Comparison of ENCODE assay signal across 16 mouse cellular contexts in genomic region chr6:121262004-121262403, GRCm38 (mm10). TPM values are rescaled to one million over a fixed set of nuclear protein-coding genes. Genes with fewer than 3 reads are reported as not detected.
DNase-seq lines count a peak whose midpoint lies in the region; ATAC-seq and TF ChIP-seq lines count a peak whose summit lies in the region.
"Had no signal": no experiment of that assay in that cellular context is flagged by ENCODE, and none has a peak within 500 bp of the region (broad histone marks: within the 10 kb centered on the region; RNA-seq: fewer than 3 reads in every experiment).

No protein-coding gene starts in this region.

- no peak overlapping the region for H3K9ac ChIP-seq in embryonic facial prominence, embryonic 14.5 days (ENCODE audit: low read depth, low read length)
- no peak overlapping the region for H3K9ac ChIP-seq in CH12.LX (ENCODE audit: insufficient read depth, low read depth)
- H3K9ac ChIP-seq in midbrain, embryonic 14.5 days (replicated peaks; ENCODE audit: low read length): no peak overlapping the region

- H3K4me2 ChIP-seq in embryonic facial prominence, embryonic 14.5 days (ENCODE audit: low read depth, low read length): no peak overlapping the region
- peak overlapping the region; percentile 45 for H3K4me2 ChIP-seq in CH12.LX (ENCODE audit: insufficient read depth, low read depth, poor library complexity, severe bottlenecking)
- H3K4me2 ChIP-seq in midbrain, embryonic 14.5 days (ENCODE audit: low read length): no peak overlapping the region

- no peak for TF ChIP-seq CTCF in CH12.LX (conservative IDR thresholded peaks at IDR 0.05 in 1 of 2, IDR thresholded peaks at IDR 0.05 in 1 of 2; ENCODE audit: low read depth in 2 of 2, low read length in 2 of 2)

- peak; percentile 32 for DNase-seq in embryonic facial prominence, embryonic 14.5 days (ENCODE audit: low spot score)
- DNase-seq in embryonic facial prominence, embryonic 10.5 days (ENCODE audit: low spot score): no peak
- DNase-seq in CH12.LX (ENCODE audit: extremely low read depth): no peak
- no peak for DNase-seq in midbrain, embryonic 14.5 days
- DNase-seq: adrenal gland, postnatal 10 days; adrenal gland, postnatal 14 days; adrenal gland, postnatal 25 days; cerebellum, adult 11 months; cerebellum, adult 11-12 months; cerebellum, adult 18-20 months; cerebellum, adult 2 months had no signal

- no peak for TF ChIP-seq RAD21 in CH12.LX (IDR thresholded peaks at IDR 0.05; ENCODE audit: low read depth, low read length)

- no peak overlapping the region for H3K4me3 ChIP-seq in embryonic facial prominence, embryonic 14.5 days (ENCODE audit: low read depth, low read length)
- H3K4me3 ChIP-seq in embryonic facial prominence, embryonic 10.5 days: no peak overlapping the region
- H3K4me3 ChIP-seq in CH12.LX (replicated peaks in 1 of 3; ENCODE audit: low read depth in 2 of 3, low read length in 2 of 3, poor library complexity in 1 of 3): no peak overlapping the region
- no peak overlapping the region for H3K4me3 ChIP-seq in midbrain, embryonic 14.5 days (replicated peaks; ENCODE audit: low read depth, low read length)

- in situ Hi-C loops in CH12.LX (cut with MboI; ENCODE audit: low pct_ligation_motif_present, low pct_unique_long_range_greater_than_20kb, low sequenced_read_pairs): no loop called here

- no peaks in the 10 kb centered on the region for H3K4me1 ChIP-seq in embryonic facial prominence, embryonic 14.5 days (ENCODE audit: control insufficient read depth, insufficient read depth, low read length)
- no peaks in the 10 kb centered on the region for H3K4me1 ChIP-seq in embryonic facial prominence, embryonic 10.5 days
- H3K4me1 ChIP-seq in CH12.LX (ENCODE audit: control insufficient read depth in 1 of 2, insufficient read depth in 2 of 2): peaks cover 7 to 23% of the 10 kb centered on the region in 2 experiments
- H3K4me1 ChIP-seq in midbrain, embryonic 14.5 days (ENCODE audit: control insufficient read depth, insufficient read depth, low read length): no peaks in the 10 kb centered on the region

- dilution Hi-C loops in CH12.LX (cut with MboI; ENCODE audit: extremely low pct_ligation_motif_present, extremely low pct_unique_long_range_greater_than_20kb, low sequenced_read_pairs): no loop called here

- no peaks in the 10 kb centered on the region for H3K27me3 ChIP-seq in embryonic facial prominence, embryonic 14.5 days (replicated peaks; ENCODE audit: control insufficient read depth, insufficient read depth, low read length)
- H3K27me3 ChIP-seq in embryonic facial prominence, embryonic 10.5 days (replicated peaks; ENCODE audit: low read depth, poor library complexity, severe bottlenecking): no peaks in the 10 kb centered on the region
- no peaks in the 10 kb centered on the region for H3K27me3 ChIP-seq in CH12.LX (replicated peaks)
- no peaks in the 10 kb centered on the region for H3K27me3 ChIP-seq in midbrain, embryonic 14.5 days (ENCODE audit: control insufficient read depth, insufficient read depth, low read length)
- H3K27me3 ChIP-seq: Patski had no signal

- no peak for TF ChIP-seq POLR2A in CH12.LX (IDR thresholded peaks at IDR 0.05; ENCODE audit: low read depth, low read length)

- TF ChIP-seq EP300 in CH12.LX (IDR thresholded peaks at IDR 0.05; ENCODE audit: low read length): 0 out of 2 replicates have a peak, but pooled peaks have one; percentile 29

- H3K79me2 ChIP-seq in CH12.LX (replicated peaks; ENCODE audit: control insufficient read depth, extremely low read depth, insufficient read depth, poor library complexity, severe bottlenecking): no peaks in the 10 kb centered on the region

- no peak overlapping the region for H3K27ac ChIP-seq in embryonic facial prominence, embryonic 14.5 days (replicated peaks; ENCODE audit: low read depth, low read length)
- no peak overlapping the region for H3K27ac ChIP-seq in embryonic facial prominence, embryonic 10.5 days (replicated peaks)
- no peak overlapping the region for H3K27ac ChIP-seq in CH12.LX (ENCODE audit: insufficient read depth, low read depth)
- no peak overlapping the region for H3K27ac ChIP-seq in midbrain, embryonic 14.5 days (replicated peaks; ENCODE audit: low read depth, low read length)

- WGBS in embryonic facial prominence, embryonic 14.5 days: 86% methylated on average over 10 of the region's 10 CpGs
- 89% methylated on average over 10 of the region's 10 CpGs for WGBS in embryonic facial prominence, embryonic 10.5 days
- 93% methylated on average over 10 of the region's 10 CpGs for WGBS in midbrain, embryonic 14.5 days

- no peak for ATAC-seq in embryonic facial prominence, embryonic 14.5 days (ENCODE audit: low read depth)
- ATAC-seq in midbrain, embryonic 14.5 days (ENCODE audit: low FRiP score, low TSS enrichment): no peak
- ATAC-seq: activated CD4-positive, CD25-positive, alpha-beta regulatory T cell, adult 4 months; CD4-positive, CD25-positive, alpha-beta regulatory T cell, adult 4 months; Patski had no signal

- H3K36me3 ChIP-seq in embryonic facial prominence, embryonic 14.5 days (ENCODE audit: control insufficient read depth, insufficient read depth, low read length): no peaks in the 10 kb centered on the region
- no peaks in the 10 kb centered on the region for H3K36me3 ChIP-seq in embryonic facial prominence, embryonic 10.5 days (replicated peaks)
- peaks cover 0 to 29% of the 10 kb centered on the region in 2 experiments for H3K36me3 ChIP-seq in CH12.LX (replicated peaks in 1 of 2; ENCODE audit: control insufficient read depth in 1 of 2, insufficient read depth in 1 of 2, low read length in 1 of 2)
- no peaks in the 10 kb centered on the region for H3K36me3 ChIP-seq in midbrain, embryonic 14.5 days (ENCODE audit: control insufficient read depth, insufficient read depth, low read length)

- H3K9me3 ChIP-seq in embryonic facial prominence, embryonic 14.5 days (ENCODE audit: control insufficient read depth, low read length): peaks cover 5% of the 10 kb centered on the region; the same call in 1 of the 2 replicates
- H3K9me3 ChIP-seq in embryonic facial prominence, embryonic 10.5 days: no peaks in the 10 kb centered on the region; the same call in 1 of the 2 replicates
- H3K9me3 ChIP-seq in CH12.LX (replicated peaks; ENCODE audit: low read length): peaks cover 5% of the 10 kb centered on the region
- 0 out of 2 replicates have a peak, but pooled peaks cover 5% of the 10 kb centered on the region for H3K9me3 ChIP-seq in midbrain, embryonic 14.5 days (ENCODE audit: control insufficient read depth, low read length)
- H3K9me3 ChIP-seq: G1E had no signal

TF ChIP-seq in CH12.LX, 34 proteins besides CTCF, POLR2A, EP300 and RAD21:
- peak; percentile 31; the same call in 1 of the 2 replicates for TF ChIP-seq ETS1 (conservative IDR thresholded peaks at IDR 0.05; ENCODE audit: low read depth, low read length)
- no peak for TF ChIP-seq MAX (IDR thresholded peaks at IDR 0.05; ENCODE audit: low read length)
- peak; percentile 62; the same call in 1 of the 2 replicates for TF ChIP-seq ELF1 (IDR thresholded peaks at IDR 0.05; ENCODE audit: low read depth, low read length)
- peak; percentile 52; the same call in 1 of the 2 replicates for TF ChIP-seq MEF2A (IDR thresholded peaks at IDR 0.05; ENCODE audit: borderline replicate concordance, low read depth, low read length)
- TF ChIP-seq MAFK (IDR thresholded peaks at IDR 0.05; ENCODE audit: insufficient replicate concordance, low read length): no peak
- TF ChIP-seq BHLHE40 (IDR thresholded peaks at IDR 0.05; ENCODE audit: low read depth, low read length): peak; percentile 22; the same call in 1 of the 2 replicates
- no peak for TF ChIP-seq MYC (IDR thresholded peaks at IDR 0.05; ENCODE audit: low read depth, low read length)
- TF ChIP-seq TCF12 (IDR thresholded peaks at IDR 0.05; ENCODE audit: low read depth, low read length): peak; percentile 39; the same call in 1 of the 2 replicates
- TF ChIP-seq IRF4 (IDR thresholded peaks at IDR 0.05; ENCODE audit: low read depth, low read length): peak; percentile 61
- TF ChIP-seq PAX5 (IDR thresholded peaks at IDR 0.05; ENCODE audit: low read length): no peak
- 0 out of 2 replicates have a peak, but pooled peaks have one; percentile 69 for TF ChIP-seq CHD1 (IDR thresholded peaks at IDR 0.05; ENCODE audit: low read depth, low read length)

RNA-seq across cellular contexts. Expression of gene Usp18, which starts 16.3 kb away (rescaled TPM):
- polyA plus RNA-seq in embryonic facial prominence, embryonic 14.5 days (2014; fragmentation: Nextera tagmentation; extraction: Ambion mirVana): 2.2 and 2.7 TPM in 2 replicates
- polyA plus RNA-seq in embryonic facial prominence, embryonic 10.5 days (2016; fragmentation: Nextera tagmentation; extraction: Ambion mirVana): 0.39 and 0.50 TPM in 2 replicates
- total RNA-seq in CH12.LX (2012; rRNA removed) (1.3 TPM in 2 replicates), CH12.LX (2014; rRNA removed) (0.36 and 0.63 TPM in 2 replicates)
- 1.3 and 1.5 TPM in 2 replicates for polyA plus RNA-seq in CH12.LX (2012; ENCODE audit: insufficient read length, low read depth)
- polyA plus RNA-seq in midbrain, embryonic 14.5 days (2014; fragmentation: Nextera tagmentation; extraction: Ambion mirVana): 0.65 and 6.2 TPM in 2 replicates

RNA-seq across cellular contexts. Expression of gene Slc6a13, which starts 38.0 kb away (rescaled TPM):
- 10.6 and 11.5 TPM in 2 replicates for polyA plus RNA-seq in embryonic facial prominence, embryonic 14.5 days (2014; fragmentation: Nextera tagmentation; extraction: Ambion mirVana)
- 1.3 and 1.8 TPM in 2 replicates for polyA plus RNA-seq in embryonic facial prominence, embryonic 10.5 days (2016; fragmentation: Nextera tagmentation; extraction: Ambion mirVana)
- 9.6 and 12.3 TPM in 2 replicates for total RNA-seq in CH12.LX (2012; rRNA removed)
- total RNA-seq in CH12.LX (2014; rRNA removed): 12.7 and 15.4 TPM in 2 replicates
- 17.4 and 21.5 TPM in 2 replicates for polyA plus RNA-seq in CH12.LX (2012; ENCODE audit: insufficient read length, low read depth)
- 0.51 and 33.1 TPM in 2 replicates for polyA plus RNA-seq in midbrain, embryonic 14.5 days (2014; fragmentation: Nextera tagmentation; extraction: Ambion mirVana)
- polyA plus RNA-seq: C2C12, Patski had no signal

RNA-seq across cellular contexts. Expression of gene Tuba8, which starts 51.5 kb away (rescaled TPM):
- 1.9 and 2.3 TPM in 2 replicates for polyA plus RNA-seq in embryonic facial prominence, embryonic 14.5 days (2014; fragmentation: Nextera tagmentation; extraction: Ambion mirVana)
- 0.41 and 0.60 TPM in 2 replicates for polyA plus RNA-seq in embryonic facial prominence, embryonic 10.5 days (2016; fragmentation: Nextera tagmentation; extraction: Ambion mirVana)
- not detected in 2 replicates for total RNA-seq in CH12.LX (2012; rRNA removed)
- not detected in 2 replicates for total RNA-seq in CH12.LX (2014; rRNA removed)
- polyA plus RNA-seq in CH12.LX (2012; ENCODE audit: insufficient read length, low read depth): not detected in 2 replicates
- 0.36 and 0.53 TPM in 2 replicates for polyA plus RNA-seq in midbrain, embryonic 14.5 days (2014; fragmentation: Nextera tagmentation; extraction: Ambion mirVana)
